Mouse (Mus musculus): ENCODE data around the gene Ifitm2. TPM values are rescaled to one million over a fixed set of nuclear protein-coding genes. Genes with fewer than 3 reads are reported as not detected.

Ifitm2 gene
- polyA plus RNA-seq (2012; rRNA removed; ENCODE audit: low replicate concordance) = 322 and 327 TPM in 2 replicates

DNA sequence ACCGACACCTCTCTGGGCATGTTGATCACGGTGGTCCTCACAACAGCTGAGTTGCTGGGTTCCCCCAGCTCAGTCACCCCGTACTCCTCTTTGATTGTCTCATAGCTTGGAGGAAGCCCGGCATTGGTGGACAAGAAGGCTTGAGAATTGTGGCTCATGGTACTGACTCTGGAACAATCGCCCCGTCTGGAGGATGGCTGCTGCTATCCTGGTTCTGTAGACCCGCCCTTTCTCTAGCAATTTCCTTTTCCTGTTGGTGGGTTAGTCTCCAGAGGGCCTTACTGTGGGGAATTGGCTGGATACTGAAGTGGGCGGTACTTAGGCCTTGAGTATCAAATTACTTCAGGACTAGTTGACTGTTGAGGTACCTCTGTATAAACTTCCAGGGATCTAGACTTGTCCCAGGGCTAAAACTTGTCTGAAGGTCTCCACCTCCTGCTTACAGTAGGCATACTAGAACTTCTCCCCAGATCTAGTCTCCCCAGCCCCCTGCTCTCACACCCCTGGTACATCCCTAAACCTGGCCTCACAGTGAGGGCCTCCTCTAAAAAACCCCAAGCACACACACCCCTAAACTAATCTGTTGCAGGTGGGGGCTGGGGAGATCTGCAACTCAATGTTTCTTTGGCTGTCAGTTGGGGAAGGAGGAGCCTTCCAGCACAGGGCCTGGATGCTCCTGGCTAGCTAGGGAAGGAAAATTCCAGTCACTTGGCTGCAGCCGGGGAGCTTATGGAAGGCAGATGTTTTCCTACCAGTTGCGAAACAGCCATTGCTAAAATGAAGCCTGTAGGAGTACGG is at the start of gene Ifitm2, which contains the start of gene Gm45717:
TSS of gene Ifitm2 (minus strand) at position 230 of the 798 bp plus-strand sequence.
TSS of gene Gm45717 (minus strand) at position 180 of the 798 bp plus-strand sequence.

DNA sequence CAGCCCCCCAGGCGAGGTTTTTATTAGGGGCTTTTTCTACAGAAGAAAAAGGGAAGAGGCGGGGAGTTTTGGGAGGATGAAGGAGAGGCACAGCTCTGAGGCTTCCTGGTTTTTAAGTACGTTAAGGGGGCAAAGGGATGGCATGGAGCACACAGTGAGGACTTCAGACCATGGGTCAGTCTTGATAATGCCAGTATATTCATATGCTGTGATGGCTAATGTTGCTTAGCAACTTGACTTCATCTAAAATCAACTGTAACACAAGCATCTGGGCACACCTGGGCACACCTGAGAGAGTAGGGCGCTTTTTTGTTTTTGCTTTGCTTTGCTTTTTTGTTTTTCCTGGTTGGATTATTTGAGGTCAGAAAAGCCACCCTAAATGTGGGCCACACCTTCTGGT is 11.1 kb upstream of the Ifitm2 start, which contains the start of gene Ifitm1:
TSS of gene Ifitm1 (plus strand) at position 301 of the 400 bp plus-strand sequence.

DNA sequence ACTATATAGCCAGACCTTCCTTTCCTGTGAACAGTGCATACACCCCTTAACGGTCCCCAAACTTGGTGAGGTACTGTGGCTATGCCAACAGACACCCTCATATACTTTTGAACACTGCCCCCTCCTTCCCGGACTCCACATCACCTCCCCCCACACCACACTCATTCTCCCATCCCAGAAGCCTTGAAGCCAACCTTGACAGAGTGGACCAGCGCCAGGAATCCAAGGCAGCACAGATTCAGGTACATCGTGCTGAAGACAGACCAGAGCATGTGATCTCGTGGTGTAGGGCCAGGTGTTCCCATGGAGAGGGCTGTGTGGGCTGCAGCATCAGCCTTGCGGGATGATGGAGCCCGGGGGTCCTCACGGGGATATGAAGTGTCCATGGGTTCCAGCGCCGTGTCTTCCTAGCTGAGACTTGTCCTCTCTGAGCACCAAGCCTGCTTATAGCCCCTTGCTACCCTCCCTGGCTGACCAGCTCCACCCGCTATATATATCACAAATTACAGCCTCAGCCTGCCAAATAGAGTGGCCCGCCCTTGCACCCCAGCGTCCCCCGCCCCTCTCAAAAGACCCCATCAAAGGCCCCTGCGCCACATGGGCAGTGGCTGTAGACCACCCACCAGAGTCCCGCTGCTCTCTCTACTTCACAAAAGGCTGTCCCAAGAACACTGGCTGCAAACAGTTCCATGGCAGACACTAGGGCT is 5.8 kb downstream of the Ifitm2 start, which contains the start of gene Ifitm5:
TSS of gene Ifitm5 (minus strand) at position 468 of the 707 bp plus-strand sequence.

DNA sequence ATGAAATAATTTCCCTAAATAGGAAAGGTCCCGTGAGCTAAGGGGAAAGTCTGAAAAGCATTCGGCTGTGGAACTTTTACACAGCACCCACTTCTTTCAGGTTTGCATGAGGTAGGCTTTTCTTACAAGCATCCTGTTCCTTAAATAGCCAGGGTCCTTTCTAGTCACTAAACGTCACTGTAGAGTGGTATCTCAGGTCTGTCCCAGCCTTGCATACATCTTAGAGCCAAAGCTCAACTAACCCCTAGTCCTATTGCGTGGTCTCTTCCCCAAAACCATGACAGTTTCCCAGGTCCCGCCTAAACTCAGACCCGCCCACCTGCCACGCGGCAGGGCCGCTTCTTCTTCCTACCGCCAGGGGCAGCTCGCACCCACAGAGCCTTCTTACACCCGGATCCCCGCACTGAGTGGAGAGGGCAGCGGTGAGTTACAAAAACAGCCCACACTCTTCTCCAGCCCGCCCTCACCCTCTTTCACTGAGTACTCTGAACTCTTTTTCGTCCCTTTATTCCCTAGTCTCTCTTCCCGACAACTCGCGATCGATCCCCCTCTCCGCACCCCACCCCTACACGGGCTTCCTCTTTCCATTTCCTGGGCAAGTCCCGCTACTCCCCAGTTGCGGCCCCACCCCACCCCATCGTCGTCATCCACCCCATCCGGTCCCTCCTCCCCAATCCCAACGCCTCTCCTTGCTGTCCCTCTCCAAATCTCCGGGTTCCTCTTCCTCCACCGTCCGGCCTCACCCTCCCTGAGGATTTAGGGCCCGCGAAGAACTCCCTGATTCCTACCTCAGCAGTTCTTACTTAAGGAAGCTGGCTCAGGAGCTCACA is 14.3 kb downstream of the Ifitm2 start, which contains the start of gene Pgghg:
TSS of gene Pgghg (plus strand) at position 170 of the 830 bp plus-strand sequence.

DNA sequence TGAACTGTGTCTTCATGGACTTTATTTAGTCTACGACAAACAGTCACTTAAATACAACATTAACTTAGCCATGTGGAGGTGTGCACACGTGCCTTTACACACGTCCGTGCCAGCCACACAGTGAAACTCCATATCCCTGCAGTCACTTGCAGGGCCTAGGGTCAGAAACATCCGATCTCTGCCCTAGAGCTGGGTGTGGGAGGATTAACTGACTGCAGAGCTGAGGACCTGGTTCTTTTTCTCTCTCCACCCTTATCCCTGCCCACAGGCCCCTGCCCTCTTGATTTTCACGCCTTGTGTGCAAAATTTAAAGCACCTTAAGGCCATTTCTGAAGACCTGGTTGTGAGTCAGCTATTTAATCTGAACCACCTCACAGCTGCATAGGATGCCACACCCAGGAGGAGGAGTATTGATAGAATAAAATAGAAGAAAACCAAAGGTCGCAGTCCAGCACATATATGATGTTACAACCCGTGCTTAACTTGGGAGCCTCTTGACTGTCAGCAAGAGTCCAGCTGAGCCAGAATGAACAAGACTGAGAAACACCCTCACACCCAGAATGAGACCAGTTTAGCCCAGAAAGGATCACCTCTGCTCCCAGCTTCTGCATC is 35.3 kb downstream of the Ifitm2 start, which contains the start of gene Nlrp6:
TSS of gene Nlrp6 (plus strand) at position 485 of the 612 bp plus-strand sequence.

Other genes with a start within 250 kb of the Ifitm2 start
- gene Cyp2e1, start 192.2 kb downstream of the Ifitm2 start, polyA plus RNA-seq (2012; rRNA removed; ENCODE audit: low replicate concordance) = 0.25 and 0.65 TPM in 2 replicates
- gene Syce1, start 168.1 kb downstream of the Ifitm2 start, polyA plus RNA-seq (2012; rRNA removed; ENCODE audit: low replicate concordance) = not detected in 2 replicates
- gene Zfp941, start 133.8 kb downstream of the Ifitm2 start, polyA plus RNA-seq (2012; rRNA removed; ENCODE audit: low replicate concordance) = 0.02 TPM in 1 of 2 replicates, not detected in the other
- gene Urah, start 121.0 kb downstream of the Ifitm2 start, polyA plus RNA-seq (2012; rRNA removed; ENCODE audit: low replicate concordance) = 70.0 and 92.2 TPM in 2 replicates
- not detected in 2 replicates for gene Scgb1c1, start 110.4 kb downstream of the Ifitm2 start, polyA plus RNA-seq (2012; rRNA removed; ENCODE audit: low replicate concordance)
- gene Odf3, start 108.2 kb downstream of the Ifitm2 start, polyA plus RNA-seq (2012; rRNA removed; ENCODE audit: low replicate concordance) = not detected in 2 replicates
- gene Gm45785, start 99.7 kb downstream of the Ifitm2 start, polyA plus RNA-seq (2012; rRNA removed; ENCODE audit: low replicate concordance) = not detected in 2 replicates
- 66.8 and 79.2 TPM in 2 replicates for gene Ric8a, start 99.0 kb downstream of the Ifitm2 start, polyA plus RNA-seq (2012; rRNA removed; ENCODE audit: low replicate concordance)
- gene Bet1l, start 98.4 kb downstream of the Ifitm2 start, polyA plus RNA-seq (2012; rRNA removed; ENCODE audit: low replicate concordance) = 11.4 and 14.3 TPM in 2 replicates
- gene Psmd13, start 74.0 kb downstream of the Ifitm2 start, polyA plus RNA-seq (2012; rRNA removed; ENCODE audit: low replicate concordance) = 44.5 and 51.9 TPM in 2 replicates
- gene Sirt3, start 73.7 kb downstream of the Ifitm2 start, polyA plus RNA-seq (2012; rRNA removed; ENCODE audit: low replicate concordance) = 23.5 and 27.7 TPM in 2 replicates
- gene Cox8b, start 55.5 kb downstream of the Ifitm2 start, polyA plus RNA-seq (2012; rRNA removed; ENCODE audit: low replicate concordance) = 3.8 and 7.2 TPM in 2 replicates
- 71.9 and 89.3 TPM in 2 replicates for gene Nlrp6, start 35.1 kb downstream of the Ifitm2 start, polyA plus RNA-seq (2012; rRNA removed; ENCODE audit: low replicate concordance)
- 17.9 and 19.5 TPM in 2 replicates for gene Pgghg, start 14.6 kb downstream of the Ifitm2 start, polyA plus RNA-seq (2012; rRNA removed; ENCODE audit: low replicate concordance)
- 1.1 and 1.3 TPM in 2 replicates for gene Ifitm5, start 5.7 kb downstream of the Ifitm2 start, polyA plus RNA-seq (2012; rRNA removed; ENCODE audit: low replicate concordance)
- gene Gm45717, start 50 bp downstream of the Ifitm2 start, polyA plus RNA-seq (2012; rRNA removed; ENCODE audit: low replicate concordance) = not detected in 2 replicates
- 69.2 and 79.8 TPM in 2 replicates for gene Ifitm1, start 11.2 kb upstream of the Ifitm2 start, polyA plus RNA-seq (2012; rRNA removed; ENCODE audit: low replicate concordance)
- 90.0 and 119 TPM in 2 replicates for gene Ifitm3, start 54.8 kb upstream of the Ifitm2 start, polyA plus RNA-seq (2012; rRNA removed; ENCODE audit: low replicate concordance)
- gene Ifitm6, start 61.9 kb upstream of the Ifitm2 start, polyA plus RNA-seq (2012; rRNA removed; ENCODE audit: low replicate concordance) = 0.75 and 2.8 TPM in 2 replicates
- not detected in 2 replicates for gene Gm17387, start 73.1 kb upstream of the Ifitm2 start, polyA plus RNA-seq (2012; rRNA removed; ENCODE audit: low replicate concordance)
- 12.4 and 24.8 TPM in 2 replicates for gene B4galnt4, start 105.1 kb upstream of the Ifitm2 start, polyA plus RNA-seq (2012; rRNA removed; ENCODE audit: low replicate concordance)
- gene Pkp3, start 122.2 kb upstream of the Ifitm2 start, polyA plus RNA-seq (2012; rRNA removed; ENCODE audit: low replicate concordance) = 124 and 153 TPM in 2 replicates
- 36.7 and 51.6 TPM in 2 replicates for gene Sigirr, start 144.6 kb upstream of the Ifitm2 start, polyA plus RNA-seq (2012; rRNA removed; ENCODE audit: low replicate concordance)
- gene Ano9, start 161.8 kb upstream of the Ifitm2 start, polyA plus RNA-seq (2012; rRNA removed; ENCODE audit: low replicate concordance) = 63.8 and 73.8 TPM in 2 replicates
- gene Ptdss2, start 166.4 kb upstream of the Ifitm2 start, polyA plus RNA-seq (2012; rRNA removed; ENCODE audit: low replicate concordance) = 22.2 and 35.2 TPM in 2 replicates
- gene Rnh1, start 216.9 kb upstream of the Ifitm2 start, polyA plus RNA-seq (2012; rRNA removed; ENCODE audit: low replicate concordance) = 101 and 118 TPM in 2 replicates
- 42.6 and 50.0 TPM in 2 replicates for gene Hras, start 238.0 kb upstream of the Ifitm2 start, polyA plus RNA-seq (2012; rRNA removed; ENCODE audit: low replicate concordance)
- gene Lrrc56, start 238.2 kb upstream of the Ifitm2 start, polyA plus RNA-seq (2012; rRNA removed; ENCODE audit: low replicate concordance) = 6.5 and 9.6 TPM in 2 replicates